Mouse (Mus musculus): Measurements from ENCODE around the gene Prkx. TPM values are rescaled to one million over a fixed set of nuclear protein-coding genes. Genes with fewer than 3 reads are reported as not detected.

Gene Prkx
- polyA plus RNA-seq, 1 experiment from 2014 or later = 25.6 TPM

GRCm38 (mm10) chrX:77788675-77789074 lies 7.4 kb downstream of the Prkx start:
- WGBS = 90% methylated on average over 3 of the region's 3 CpGs
- Histone ChIP-seq H3K36me3 (ENCODE audit: poor library complexity, severe bottlenecking) (0 out of 2 replicates have a peak, but pooled peaks cover 11% of the 10 kb centered on the region), H3K4me1 (no peaks in the 10 kb centered on the region), H3K9me3 (replicated peaks) (no peaks in the 10 kb centered on the region), H3K27ac (no peak overlapping the region), H3K9ac (no peak overlapping the region), H3K4me2 (no peak overlapping the region), H3K27me3 (no peaks in the 10 kb centered on the region), H3K4me3 (no peak overlapping the region)
- ATAC-seq = no peak

DNA sequence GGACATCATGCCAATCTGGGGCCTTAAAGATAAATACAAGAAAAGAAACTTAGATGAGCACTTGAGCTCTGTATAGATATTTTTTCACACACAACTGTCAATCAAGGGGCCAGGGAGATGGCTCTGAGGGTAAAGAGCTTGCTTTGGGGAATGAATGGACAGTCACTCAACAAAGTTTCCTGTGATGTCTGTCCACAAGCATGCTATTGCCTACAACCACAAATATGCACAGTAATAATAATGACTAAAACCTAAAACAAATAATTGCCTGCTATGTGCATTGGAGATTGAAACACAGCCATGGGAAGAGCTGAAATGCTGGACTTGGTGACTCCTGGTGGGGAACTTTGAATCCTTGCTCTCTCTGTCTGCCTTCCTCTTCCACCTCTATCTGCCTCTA lies 9.7 kb downstream of the Prkx start:
- H3K27ac ChIP-seq = no peak overlapping the region
- no peak overlapping the region for H3K9ac ChIP-seq
- no peaks in the 10 kb centered on the region for H3K27me3 ChIP-seq
- no peaks in the 10 kb centered on the region for H3K4me1 ChIP-seq
- no peak overlapping the region for H3K4me2 ChIP-seq
- H3K36me3 ChIP-seq (ENCODE audit: poor library complexity, severe bottlenecking) = peaks cover 25% of the 10 kb centered on the region; the same call in 1 of the 2 replicates
- no peaks in the 10 kb centered on the region for H3K9me3 ChIP-seq (replicated peaks)
- H3K4me3 ChIP-seq = no peak overlapping the region
- ATAC-seq = no peak

DNA sequence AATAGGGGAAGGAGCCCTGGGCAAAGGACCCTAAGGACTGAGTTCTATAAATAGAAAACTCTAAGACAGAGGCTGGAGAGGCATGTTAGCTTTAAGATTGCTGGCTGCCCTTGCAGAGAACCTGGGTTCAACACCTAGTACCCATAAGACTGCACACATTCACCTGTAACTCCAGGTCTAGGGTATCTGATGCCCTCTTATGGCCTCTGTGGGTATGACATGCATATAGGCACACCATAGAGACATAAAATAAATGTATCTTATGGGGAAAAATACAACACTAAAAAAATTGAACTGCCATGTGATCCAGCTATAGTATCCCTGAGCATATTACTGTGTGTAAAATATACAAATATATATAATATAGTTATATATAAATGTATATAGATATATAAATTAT lies 18.3 kb downstream of the Prkx start:
- peaks cover 37% of the 10 kb centered on the region for H3K36me3 ChIP-seq (ENCODE audit: poor library complexity, severe bottlenecking)
- no peaks in the 10 kb centered on the region for H3K9me3 ChIP-seq (replicated peaks)
- H3K9ac ChIP-seq = no peak overlapping the region
- H3K4me2 ChIP-seq = no peak overlapping the region
- H3K27ac ChIP-seq = no peak overlapping the region
- no peak for ATAC-seq
- no peaks in the 10 kb centered on the region for H3K27me3 ChIP-seq
- H3K4me3 ChIP-seq = no peak overlapping the region
- H3K4me1 ChIP-seq = no peaks in the 10 kb centered on the region

GRCm38 (mm10) chrX:77765153-77765552 lies 30.9 kb downstream of the Prkx start:
- no peak for ATAC-seq
- no peak overlapping the region for H3K4me2 ChIP-seq
- no peaks in the 10 kb centered on the region for H3K27me3 ChIP-seq
- H3K36me3 ChIP-seq (ENCODE audit: poor library complexity, severe bottlenecking) = peaks cover 21% of the 10 kb centered on the region
- WGBS = 95% methylated on average over 3 of the region's 3 CpGs
- no peak overlapping the region for H3K4me3 ChIP-seq
- no peak overlapping the region for H3K9ac ChIP-seq
- no peak overlapping the region for H3K27ac ChIP-seq
- no peaks in the 10 kb centered on the region for H3K9me3 ChIP-seq (replicated peaks)
- no peaks in the 10 kb centered on the region for H3K4me1 ChIP-seq

DNA sequence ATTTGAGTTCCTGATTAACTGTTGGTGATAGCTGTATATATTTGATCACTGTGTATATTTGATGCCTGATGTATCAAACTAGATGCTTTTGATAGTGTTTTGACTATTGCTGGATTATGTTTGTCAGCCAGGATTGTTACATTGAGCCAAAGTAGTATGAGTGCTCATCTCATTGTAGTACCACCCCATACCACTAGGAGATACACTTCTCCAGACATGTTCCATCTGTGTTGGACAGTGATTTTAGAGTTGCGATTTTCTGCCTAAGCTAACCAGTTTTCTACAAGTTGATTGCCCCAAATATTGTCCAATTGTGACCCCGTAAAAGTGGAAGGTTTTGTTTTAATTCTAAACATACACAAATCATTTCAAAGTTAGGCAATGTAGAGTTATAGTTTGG lies 51.8 kb downstream of the Prkx start:
- Histone ChIP-seq H3K27ac (no peak overlapping the region), H3K9me3 (replicated peaks) (no peaks in the 10 kb centered on the region), H3K36me3 (ENCODE audit: poor library complexity, severe bottlenecking) (no peaks in the 10 kb centered on the region), H3K4me1 (no peaks in the 10 kb centered on the region), H3K27me3 (no peaks in the 10 kb centered on the region), H3K4me2 (no peak overlapping the region), H3K9ac (no peak overlapping the region), H3K4me3 (no peak overlapping the region)
- 81% methylated on average over 2 of the region's 2 CpGs for WGBS
- no peak for ATAC-seq

DNA sequence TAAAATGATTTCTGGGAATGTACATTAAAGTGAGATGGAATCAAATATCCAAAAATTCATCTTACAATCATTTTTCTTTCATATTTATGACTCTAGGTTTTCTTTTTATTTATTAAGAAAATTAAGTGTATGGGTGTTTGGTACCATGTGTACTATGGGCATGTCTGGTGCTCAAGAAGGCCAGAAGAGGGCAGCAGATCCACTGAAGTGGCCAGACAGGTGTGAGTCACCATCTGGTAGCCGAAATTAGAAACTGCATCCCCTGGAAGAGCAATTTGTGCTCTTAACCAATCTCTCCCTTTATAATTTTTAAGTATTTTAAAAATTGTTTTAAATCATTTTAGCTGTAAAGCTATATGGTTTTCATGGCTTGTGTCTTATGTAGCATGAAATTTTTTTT lies 54.7 kb downstream of the Prkx start:
- Histone ChIP-seq H3K27me3 (no peaks in the 10 kb centered on the region), H3K4me3 (no peak overlapping the region), H3K36me3 (ENCODE audit: poor library complexity, severe bottlenecking) (no peaks in the 10 kb centered on the region), H3K9ac (no peak overlapping the region), H3K9me3 (replicated peaks) (no peaks in the 10 kb centered on the region), H3K4me1 (no peaks in the 10 kb centered on the region), H3K27ac (no peak overlapping the region), H3K4me2 (no peak overlapping the region)
- ATAC-seq = no peak
- 31% methylated on average over 1 of the region's 1 CpGs for WGBS

DNA sequence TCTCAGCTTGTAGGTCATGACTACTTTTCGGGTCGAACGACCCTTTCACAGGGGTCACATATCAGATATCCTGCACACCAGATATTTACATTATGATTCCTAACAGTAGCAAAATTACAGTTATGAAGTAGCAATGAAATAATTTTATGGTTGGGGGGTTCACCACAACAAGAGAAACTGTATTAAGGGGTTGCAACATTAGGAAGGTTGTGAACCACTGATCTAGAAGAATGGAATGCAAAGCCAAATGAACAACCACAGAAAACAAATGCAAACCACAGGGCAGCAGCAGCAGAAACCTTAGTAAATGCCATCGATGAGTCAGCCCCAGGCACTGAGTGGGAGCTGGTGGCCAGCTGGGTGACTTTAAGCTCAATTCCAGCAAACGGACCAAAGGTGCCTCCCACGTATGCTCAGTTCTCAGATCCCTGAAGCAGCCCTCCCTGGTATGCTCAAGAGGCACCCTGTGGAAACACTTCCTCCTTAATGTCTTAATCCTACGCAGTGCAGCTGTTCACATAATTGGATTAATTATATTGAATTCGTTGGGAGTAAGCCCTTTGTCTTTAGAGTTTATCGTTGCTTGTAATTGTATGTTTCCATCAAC lies 62.0 kb downstream of the Prkx start:
- peak; percentile 33; the same call in 1 of the 2 replicates for ATAC-seq
- Histone ChIP-seq H3K9ac (no peak overlapping the region), H3K27ac (no peak overlapping the region), H3K4me1 (no peaks in the 10 kb centered on the region), H3K27me3 (no peaks in the 10 kb centered on the region), H3K4me3 (no peak overlapping the region), H3K4me2 (no peak overlapping the region), H3K9me3 (replicated peaks) (no peaks in the 10 kb centered on the region), H3K36me3 (ENCODE audit: poor library complexity, severe bottlenecking) (no peaks in the 10 kb centered on the region)
- 63% methylated on average over 9 of the region's 9 CpGs for WGBS

DNA sequence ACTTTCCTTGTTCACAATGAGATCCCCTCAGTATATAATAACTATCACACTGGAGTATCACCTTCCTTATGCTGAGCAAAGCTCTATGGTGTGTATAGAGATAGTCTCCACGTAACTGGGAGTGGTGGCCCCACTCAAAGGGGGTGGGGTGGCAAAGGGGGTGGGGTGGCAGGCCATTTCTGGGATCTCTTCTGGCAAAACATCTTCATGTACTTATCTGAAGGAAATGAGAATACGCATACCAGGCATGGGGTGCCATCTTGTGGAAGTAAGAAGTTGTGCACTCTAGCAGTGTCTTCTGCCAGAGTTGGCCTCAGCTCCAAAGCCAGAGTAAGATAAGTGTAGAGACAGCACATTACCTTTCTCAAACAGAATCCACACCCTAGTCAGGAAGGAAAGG lies 75.8 kb downstream of the Prkx start:
- no peaks in the 10 kb centered on the region for H3K4me1 ChIP-seq
- no peak overlapping the region for H3K9ac ChIP-seq
- H3K27ac ChIP-seq = no peak overlapping the region
- H3K27me3 ChIP-seq = no peaks in the 10 kb centered on the region
- H3K36me3 ChIP-seq (ENCODE audit: poor library complexity, severe bottlenecking) = no peaks in the 10 kb centered on the region
- no peak overlapping the region for H3K4me2 ChIP-seq
- no peak overlapping the region for H3K4me3 ChIP-seq
- 21% methylated on average over 2 of the region's 2 CpGs for WGBS
- ATAC-seq = peak; percentile 58
- H3K9me3 ChIP-seq (replicated peaks) = no peaks in the 10 kb centered on the region

Other genes with a start within 250 kb of the Prkx start
- gene Pbsn, start 57.3 kb upstream of the Prkx start, polyA plus RNA-seq (2015; fragmentation: Nextera tagmentation; extraction: Ambion mirVana) = not detected in 2 replicates
- gene Gm14744, start 68.5 kb upstream of the Prkx start, polyA plus RNA-seq (2015; fragmentation: Nextera tagmentation; extraction: Ambion mirVana) = not detected in 2 replicates
- gene 5430402E10Rik, start 128.8 kb upstream of the Prkx start, polyA plus RNA-seq (2015; fragmentation: Nextera tagmentation; extraction: Ambion mirVana) = not detected in 2 replicates

Data from forebrain, embryonic 13.5 days (tissue).